Mouse (Mus musculus): ENCODE data around the gene Actl6a.
A peak's percentile ranks its signal among the peaks of the same experiment; 100 is the strongest.
"Not testable (repeated sequence)": the region's sequence is repeated elsewhere in the genome, so short reads cannot be mapped to it uniquely, and the experiment has no call there.

Gene Actl6a

DNA sequence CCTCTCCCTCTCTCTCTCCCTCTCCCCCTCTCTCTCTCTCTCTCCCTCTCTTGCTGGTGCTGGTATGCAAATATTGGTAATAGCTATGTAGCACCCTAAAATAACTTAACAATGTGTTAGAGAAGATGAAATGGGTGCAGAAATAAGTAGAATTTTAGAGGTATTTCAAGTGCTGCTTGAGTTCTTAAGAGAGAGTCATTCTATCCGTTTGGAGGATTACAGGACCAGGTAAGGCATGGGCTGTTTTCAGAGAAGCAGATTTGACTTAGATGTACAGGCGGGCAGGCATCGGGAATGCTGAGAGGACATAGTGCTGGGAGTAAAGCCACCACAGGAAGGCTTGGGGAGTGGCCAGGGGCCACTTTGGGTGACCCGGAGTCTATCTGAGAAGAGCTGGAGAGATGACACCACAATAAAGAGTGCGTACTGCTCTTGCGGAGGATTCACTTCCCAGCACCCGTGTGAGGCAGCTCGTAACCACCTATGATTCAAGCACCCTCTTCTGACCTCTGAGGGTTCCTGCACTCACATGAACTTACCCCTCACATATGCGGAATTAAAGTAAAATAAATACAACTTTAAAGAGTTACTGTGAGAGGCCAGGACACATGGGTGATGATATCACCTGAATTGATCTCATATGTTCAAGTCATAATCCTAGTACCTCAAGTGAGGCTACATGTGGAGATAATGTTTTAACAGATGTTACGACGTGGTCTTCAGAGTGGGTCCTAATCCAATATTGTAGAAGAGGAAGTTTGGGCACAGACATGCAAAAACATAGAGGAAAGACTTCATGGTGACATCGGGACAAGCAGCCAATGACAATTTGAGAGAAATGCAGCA is 11.1 kb upstream of the Actl6a start:
- DNase-seq (ENCODE audit: low spot score in 2 of 2) = no peak

DNA sequence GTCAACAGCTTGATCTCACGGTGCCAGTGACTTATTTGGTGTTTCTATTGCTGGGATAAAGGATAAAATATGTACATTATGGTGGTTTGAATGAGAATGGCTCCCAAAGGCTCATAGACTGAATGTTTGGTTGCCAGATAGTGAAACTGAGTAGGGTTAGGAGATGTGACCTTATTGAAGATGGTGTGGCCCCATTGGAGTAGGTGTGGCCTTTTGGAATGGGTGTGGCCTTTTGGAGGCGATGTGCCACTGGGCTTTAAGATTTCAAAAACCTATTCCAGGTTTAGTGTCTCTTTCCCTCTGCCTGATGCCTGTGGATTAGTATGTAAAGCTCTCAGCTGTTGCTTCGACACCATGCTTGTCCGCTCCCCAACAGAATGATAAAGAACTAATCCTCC is 10.5 kb upstream of the Actl6a start:
- no peak for DNase-seq (ENCODE audit: low spot score in 2 of 2)

DNA sequence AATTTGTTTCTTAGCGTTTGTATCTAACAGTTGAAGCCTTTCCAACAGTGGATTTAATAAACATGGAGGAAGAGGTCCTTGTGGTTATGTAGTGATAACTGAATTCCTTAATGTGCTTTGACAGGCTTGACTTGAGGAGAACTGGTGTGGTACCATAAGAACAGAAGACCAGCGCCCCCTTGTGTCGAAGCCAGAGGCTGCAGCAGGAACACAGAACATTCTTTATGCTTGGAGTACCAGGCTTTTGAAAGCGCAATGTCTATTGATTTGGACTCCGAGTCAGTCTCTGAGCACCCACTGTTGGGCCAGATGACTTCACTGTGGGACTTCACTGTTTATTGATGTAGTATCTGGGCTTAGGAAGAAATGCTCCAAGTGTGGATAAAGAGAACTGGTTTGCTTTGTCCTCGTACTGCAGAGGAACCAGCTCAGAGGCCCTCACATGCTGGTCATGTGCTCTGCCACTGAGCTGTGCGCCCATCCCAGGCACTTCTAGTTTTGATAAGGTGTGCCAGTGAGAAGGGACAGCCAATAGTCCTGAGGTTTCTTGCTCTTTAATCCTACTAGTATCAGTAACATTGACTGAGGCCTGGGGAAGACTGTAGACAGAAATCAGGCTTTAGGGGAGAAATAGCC is 7.8 kb upstream of the Actl6a start:
- peak; percentile 99 for DNase-seq (ENCODE audit: low spot score in 2 of 2)

DNA sequence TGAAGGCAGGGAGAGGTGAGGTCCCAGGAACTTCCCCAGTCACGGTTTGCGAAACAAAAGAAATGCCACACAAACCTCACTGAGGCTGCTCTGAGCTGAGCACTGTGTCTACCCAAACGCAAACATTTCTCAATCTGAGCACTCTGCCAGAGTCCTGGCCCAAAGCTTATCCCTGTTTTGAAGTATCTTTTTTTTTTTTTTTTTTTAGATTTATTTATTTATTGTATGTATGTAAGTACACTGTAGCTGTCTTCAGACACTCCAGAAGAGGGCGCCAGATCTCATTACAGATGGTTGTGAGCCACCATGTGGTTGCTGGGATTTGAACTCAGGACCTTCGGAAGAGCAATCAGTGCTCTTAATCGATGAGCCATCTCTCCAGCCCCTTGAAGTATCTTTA is 2.1 kb upstream of the Actl6a start:
- not testable (repeated sequence) for DNase-seq (ENCODE audit: low spot score in 2 of 2)

DNA sequence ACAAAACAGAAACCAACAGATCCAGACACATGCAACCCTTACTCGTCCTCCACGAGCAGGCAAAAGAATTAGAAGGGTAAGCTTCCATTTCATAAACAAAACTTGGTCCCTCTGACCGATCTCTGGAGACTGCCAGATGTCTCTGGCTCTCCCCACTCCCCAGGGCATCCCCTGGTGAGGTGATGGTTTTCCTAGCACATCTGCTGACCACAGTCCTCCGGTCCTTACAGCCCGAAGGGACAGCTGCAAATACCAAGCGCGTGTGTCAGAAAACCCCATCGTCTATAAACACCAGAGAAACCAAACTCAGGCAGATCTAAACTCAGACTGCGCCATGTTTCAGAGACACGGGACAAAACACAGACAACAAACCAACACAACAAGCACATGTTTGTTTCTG is 1.5 kb upstream of the Actl6a start:
- DNase-seq (ENCODE audit: low spot score in 2 of 2) = not testable (repeated sequence)

DNA sequence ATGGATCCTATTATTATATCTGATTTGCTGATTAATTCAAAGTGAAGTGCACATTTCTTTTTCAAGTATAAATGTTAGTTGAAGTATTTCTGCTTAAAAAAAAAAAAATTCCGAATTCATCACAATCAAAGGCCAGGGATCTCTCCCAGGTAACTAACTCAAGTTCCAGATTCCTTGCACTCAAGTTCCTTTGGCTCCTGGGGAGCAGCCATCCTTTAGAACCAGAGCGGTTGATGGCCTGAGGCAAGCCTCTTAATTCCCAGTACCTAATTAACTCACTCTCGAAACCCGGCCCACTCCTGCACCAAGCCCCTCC is 1.9 kb downstream of the Actl6a start:
- no peak for DNase-seq (ENCODE audit: low spot score in 2 of 2)

DNA sequence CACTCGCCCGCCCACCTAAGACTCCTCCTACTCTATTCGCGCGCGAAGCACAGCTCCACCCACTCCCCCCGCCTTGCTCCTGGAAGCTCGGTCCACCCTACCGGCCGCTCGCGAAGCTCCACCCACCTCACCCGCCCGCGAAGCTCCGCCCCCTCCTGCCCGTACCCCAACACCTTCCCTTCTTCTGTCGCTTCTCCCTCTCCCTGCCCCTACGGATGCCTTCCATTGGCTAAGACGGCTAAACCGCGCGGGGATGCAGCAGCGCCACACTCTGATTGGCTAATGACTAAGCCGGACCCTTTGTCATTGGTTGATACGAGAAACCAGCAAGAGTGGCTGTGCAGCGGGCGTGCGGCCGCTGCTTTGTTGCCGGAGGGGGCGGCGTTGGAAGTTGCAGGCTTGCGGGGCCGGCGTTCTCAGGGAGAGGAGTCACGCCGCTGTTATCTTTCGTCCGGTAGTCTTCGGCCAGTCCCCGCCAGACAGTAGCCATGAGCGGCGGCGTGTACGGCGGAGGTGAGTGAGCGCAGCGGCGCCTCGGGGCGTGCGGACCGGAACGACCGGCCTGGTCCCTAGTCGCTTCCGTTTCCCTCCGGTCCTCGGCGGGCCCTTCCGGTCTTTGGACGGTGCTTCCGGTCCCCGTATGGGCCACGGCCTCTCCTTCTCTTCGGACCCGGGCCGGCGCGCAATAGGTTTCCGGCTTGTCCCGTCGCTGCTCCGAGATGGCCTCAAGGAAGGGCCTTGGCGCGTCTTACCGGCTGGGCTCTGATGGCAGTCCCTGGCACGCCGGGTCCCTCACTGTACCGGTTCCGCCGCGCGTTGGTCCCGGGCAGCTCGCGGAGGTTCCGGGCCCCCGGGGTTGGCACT is 2.5 kb downstream of the Actl6a start:
- peak; percentile 83 to 93 for DNase-seq (ENCODE audit: low spot score in 2 of 2)

DNA sequence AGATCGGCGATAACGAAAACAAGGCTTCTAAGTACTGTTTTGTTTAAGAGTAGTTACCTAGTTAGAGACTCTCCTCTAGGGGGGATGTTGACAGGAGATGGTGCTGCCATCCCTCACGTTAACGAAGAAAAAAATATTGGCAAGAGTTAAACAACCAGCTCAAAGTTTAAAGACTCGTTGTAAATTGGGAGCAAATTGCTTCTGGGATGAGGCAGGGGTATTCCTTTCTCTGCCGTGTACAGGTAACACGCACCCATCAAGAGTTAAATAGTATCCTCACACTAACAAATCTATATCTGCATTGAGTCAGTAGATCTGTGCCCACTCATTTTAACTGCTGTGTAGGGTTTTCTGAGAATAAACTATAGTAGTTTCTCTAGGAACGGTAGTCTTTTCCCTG is 3.3 kb downstream of the Actl6a start:
- no peak for DNase-seq (ENCODE audit: low spot score in 2 of 2)

DNA sequence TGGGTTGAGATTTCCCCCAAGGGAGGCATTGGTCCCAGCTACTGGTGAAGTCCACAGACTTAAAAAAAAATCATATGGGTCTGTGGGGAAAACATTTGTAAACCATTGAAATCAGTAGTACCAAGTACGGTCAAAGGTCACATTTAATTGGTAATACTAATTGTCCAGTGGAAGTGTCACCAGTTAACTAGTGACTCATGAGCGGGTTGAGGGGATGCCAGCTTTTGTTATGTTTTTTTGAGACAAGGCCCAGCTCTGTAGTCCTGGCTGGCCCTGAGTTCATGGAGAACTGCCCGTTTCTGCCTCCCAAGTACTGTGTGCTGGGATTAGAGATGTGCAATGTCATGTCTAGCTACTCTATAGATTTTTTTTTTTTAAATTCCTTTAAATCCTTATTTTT is 7.6 kb downstream of the Actl6a start:
- DNase-seq (ENCODE audit: low spot score in 2 of 2) = no peak

DNA sequence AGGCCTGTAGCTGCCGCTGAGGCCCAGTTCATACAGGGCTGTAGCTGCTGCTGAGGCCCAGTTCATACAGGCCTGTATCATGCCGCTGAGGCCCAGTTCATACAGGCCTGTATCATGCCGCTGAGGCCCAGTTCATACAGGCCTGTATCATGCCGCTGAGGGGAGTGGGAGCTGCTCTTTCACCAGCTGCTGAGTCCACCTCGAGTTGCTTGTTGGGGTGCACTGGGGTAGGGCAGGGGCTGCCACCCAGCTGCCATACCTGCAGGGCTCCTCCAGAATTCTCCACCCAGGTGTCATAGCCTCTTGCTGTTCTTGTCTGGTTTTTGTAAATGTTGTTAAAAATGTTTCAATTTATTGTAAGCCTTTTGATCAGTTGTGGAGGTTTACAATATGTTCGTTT is 11.3 kb downstream of the Actl6a start:
- DNase-seq (ENCODE audit: low spot score in 2 of 2) = not testable (repeated sequence)

DNA sequence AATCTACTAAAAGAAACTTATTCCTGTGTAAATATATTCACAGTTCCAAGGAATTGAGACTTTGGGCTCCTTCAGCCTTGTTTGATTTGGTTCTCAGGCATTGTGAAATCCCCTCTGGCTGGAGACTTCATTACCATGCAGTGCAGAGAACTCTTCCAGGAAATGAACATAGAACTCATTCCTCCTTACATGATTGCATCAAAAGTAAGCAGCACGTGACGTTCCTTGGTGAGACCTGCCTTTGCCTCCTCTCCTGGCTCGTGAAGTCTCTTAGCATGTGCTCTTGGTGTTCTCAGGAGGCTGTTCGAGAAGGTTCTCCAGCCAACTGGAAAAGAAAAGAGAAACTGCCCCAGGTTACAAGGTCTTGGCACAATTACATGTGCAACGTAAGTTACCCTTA is 12.2 kb downstream of the Actl6a start:
- DNase-seq (ENCODE audit: low spot score in 2 of 2) = no peak

DNA sequence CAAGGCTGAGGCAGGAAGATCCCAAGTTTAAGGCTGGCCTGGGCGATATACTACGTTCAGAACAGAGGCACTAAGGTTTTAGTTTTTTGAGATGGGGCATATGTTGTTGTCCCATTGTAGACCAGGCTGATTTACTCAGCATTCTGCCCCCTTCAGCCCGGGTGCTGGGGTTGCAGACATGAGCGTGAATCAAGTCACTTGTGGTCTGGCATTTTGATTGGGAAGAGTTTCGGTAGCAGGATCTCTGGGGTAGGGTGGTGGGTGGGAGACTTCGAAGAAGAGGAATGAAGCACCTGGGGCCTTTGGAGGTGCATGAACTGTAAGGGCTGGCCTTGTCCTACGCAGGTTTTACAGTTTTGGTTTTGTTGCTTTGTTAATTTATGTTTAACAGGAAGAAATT is 18.1 kb downstream of the Actl6a start:
- DNase-seq (ENCODE audit: low spot score in 2 of 2) = no peak

DNA sequence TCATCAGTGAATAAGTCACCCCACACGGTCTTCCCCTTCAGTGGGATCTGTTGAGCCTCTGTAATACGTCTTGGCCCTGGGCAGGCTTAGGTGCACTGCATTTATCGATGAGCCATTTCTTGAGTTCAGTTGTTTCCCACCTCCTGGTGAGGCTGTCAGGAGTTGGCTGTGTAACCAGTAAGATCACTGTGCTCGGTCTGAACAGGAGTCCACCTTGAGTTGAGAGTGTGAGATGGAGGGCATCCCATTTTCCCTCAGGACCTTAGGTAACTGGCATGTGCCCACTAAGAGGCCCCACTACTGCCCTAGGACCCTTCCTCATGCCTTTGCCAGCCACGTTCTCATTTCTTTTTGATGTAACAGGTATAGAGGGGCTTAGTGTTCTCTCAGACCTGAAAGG is 19.9 kb downstream of the Actl6a start:
- DNase-seq (ENCODE audit: low spot score in 2 of 2) = no peak

DNA sequence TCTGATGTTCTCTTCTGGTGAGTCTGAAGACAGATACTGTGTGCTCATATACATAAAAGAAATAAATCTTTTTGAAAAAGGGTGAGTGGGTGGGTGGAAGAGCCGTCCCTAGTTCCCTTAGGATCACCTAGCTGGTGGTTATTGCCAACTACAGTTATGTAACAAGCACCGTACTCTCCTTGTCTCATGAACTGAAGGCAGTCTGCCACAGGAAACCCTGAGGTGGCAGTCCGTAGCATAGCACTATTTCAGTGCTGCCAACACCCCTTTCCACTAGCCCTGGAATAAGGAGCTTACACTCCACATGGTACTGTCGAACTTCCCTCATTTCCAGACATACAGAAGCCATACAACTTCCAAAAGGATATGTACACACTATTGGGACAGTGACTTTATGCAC is 21.8 kb downstream of the Actl6a start:
- DNase-seq (ENCODE audit: low spot score in 2 of 2) = no peak

DNA sequence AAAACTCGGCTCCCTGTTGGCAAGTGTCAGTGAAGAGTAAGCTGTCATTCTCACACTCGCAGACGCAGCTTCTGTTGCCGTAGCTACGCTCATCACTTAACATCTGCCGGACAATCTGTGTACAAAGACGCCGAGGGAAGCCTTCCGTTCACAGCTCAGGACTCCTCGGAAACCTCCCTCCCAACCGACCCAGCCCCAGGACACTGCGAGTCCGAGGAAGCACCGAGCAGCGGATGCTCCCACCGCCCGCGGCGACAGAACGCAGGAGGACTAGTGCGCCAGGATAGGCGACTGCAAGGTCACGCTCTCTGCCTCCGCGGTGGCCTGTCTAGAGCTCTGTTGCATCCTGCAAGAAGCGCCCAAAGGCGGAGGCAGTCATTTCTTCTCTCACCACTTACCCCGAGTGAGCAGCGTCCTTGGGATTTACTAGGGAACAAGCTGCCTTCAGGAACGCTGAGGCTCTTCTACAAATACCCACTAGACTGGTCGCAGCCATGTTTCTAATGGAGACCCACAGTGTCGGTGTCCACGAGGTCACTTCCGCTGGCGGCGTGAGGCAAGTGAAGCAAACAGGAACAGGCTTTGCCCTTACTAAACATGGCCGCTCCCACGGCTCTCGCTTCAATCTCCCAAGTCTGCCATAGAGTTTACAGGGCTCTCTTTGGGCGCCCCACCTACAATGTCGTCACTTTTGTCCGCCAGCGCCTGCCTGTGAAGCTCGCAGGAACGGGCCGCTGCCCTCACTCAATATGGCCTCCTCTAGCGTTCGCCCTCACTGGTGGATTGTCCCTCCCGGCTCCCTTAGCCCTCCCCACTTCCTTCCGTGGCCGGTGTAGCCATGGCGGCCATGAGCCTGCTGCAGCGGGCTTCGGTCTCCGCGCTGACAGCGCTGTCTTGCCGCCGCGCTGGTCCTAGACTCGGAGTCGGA is 30.4 kb downstream of the Actl6a start, which contains the start of gene Ndufb5:
Gene Ndufb5 (plus strand): TSS at position 747 of the 928 bp plus-strand sequence.
- DNase-seq (ENCODE audit: low spot score in 2 of 2) = peak; percentile 98

DNA sequence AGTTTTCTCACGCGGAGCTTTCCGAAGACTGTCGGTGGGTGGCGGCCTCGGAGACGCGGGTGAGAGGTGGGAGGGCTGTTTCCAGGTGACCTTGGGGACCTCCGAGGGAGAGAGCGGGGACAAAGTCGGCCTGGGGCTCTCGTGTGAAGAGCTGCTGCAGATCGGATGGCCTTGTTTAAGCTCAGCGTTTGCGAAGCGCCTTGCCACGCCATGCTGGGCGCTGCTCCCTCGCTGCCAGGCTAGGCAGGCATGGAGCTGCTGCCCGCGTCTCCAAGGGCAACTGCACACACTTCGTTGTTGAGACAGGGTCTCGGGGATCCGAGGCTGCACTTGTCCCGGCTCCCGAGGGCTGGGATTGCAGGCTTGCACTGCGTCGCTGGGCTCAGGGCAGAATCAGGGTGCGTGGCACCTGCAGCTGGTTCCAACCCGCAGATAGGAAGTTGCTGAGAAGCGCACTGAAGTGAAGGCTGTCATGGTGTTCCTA is 31.1 kb downstream of the Actl6a start, which contains the start of gene Mrpl47:
Gene Mrpl47 (minus strand): TSS at position 434 of the 484 bp plus-strand sequence.
- DNase-seq (ENCODE audit: low spot score in 2 of 2) = no peak

DNA sequence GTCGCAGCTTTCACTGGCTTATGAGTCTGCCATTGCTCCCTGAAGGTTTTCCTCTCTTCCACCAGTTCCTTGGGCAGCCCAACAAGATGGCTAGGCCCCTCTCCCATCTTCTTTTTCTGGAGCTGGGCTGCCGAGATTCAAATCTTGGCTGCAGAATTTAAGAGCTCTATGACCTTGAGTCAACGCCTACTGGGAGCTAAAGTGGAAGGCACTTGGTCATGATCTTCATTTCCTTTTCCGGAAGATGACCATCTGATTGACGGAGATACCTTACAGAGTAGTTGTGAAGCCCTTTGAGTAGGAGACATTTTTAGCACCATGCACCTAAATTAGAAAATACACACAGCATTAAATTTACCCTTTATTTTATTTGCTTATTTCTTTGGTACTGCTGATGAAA is 32.5 kb downstream of the Actl6a start:
- no peak for DNase-seq (ENCODE audit: low spot score in 2 of 2)

DNA sequence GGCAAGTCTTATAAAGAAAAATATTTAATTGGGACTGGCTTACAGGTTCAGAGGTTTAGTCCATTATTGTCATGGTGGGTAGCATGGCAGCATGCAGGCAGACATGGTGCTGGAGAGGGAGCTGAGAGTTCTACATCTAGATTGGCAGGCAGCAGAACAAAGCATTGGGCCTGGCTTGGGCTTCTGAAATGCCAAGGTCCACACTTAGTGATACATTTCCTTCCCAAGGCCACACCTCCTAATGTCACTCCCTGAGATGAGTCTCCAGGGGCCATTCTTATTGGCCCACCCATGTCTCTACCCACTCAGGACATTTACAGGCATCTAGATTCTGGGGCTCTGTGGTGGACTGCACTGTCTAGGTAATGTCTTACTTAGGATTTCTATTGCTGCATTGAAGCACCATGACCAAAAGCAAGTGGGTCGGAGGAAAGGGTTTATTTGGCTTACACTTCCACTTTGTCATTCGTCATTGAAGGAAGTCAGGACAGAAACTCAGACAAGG is 36.2 kb downstream of the Actl6a start:
- DNase-seq (ENCODE audit: low spot score in 2 of 2) = no peak

DNA sequence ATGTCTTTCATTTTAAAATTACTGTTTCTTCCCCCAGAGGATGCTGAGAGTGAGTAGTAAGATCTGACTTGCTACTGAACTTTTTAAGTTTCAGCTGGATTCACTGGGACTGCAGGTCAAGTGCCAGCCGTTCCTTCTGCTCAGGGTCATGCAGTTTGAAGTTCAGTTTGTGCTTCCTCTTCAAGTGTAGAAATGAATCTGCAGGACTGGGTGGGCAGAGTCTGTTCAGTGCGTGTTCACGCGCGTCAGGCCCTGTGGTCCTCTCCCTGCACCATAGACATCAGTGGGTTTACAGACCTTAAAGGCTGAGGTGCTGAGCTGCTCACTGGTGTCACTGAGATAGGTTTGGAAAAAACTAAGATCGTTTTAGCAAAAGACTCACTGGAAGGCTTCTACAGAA is 38.9 kb downstream of the Actl6a start:
- no peak for DNase-seq (ENCODE audit: low spot score in 2 of 2)

DNA sequence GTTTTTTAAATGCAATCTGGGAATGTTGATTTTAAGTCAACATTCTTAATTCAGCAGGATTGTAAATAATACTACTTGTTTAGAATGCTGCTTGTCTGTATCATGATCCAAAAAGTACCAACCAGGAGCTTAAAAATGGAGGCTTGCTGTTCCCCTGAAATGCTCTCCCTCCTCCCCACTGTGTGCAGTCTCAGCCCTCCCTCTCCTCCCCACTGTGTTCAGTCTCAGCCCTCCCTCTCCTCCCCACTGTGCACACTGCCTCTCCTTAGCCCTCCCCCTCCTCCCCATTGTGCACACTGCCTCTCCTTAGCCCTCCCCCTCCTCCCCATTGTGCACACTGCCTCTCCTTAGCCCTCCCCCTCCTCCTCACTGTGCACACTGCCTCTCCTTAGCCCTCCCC is 39.3 kb downstream of the Actl6a start:
- not testable (repeated sequence) for DNase-seq (ENCODE audit: low spot score in 2 of 2)

DNA sequence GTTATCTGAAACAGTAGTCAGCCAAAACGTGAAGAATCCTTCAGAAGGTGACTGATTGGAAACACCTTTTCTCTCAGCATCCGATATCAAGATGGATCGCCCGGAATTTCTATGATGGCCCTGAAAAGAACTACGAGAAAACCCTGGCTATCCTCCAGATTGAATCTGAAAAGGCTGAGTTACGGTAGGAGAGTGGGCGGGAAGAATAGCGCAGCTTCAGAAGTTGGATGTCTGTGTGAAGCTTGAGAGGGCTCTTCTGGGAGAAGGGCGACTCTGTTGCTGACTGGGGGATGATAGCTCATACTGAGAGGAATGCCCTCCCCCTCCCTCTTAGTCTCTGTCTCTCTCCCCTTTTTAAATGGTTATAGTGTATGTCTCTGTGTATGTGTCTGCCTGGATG is 42.3 kb downstream of the Actl6a start:
- no peak for DNase-seq (ENCODE audit: low spot score in 2 of 2)

All from frontal cortex, postnatal 25 days (tissue).